Mouse (Mus musculus) heart, postnatal 36 days (tissue): ENCODE data around the gene Txn2. TPM values are rescaled to one million over a fixed set of nuclear protein-coding genes. Genes with fewer than 3 reads are reported as not detected.

Experiments used
- DNase-seq, 2 experiments: peaks; one replicate each; pipeline ENCODE4 v3.0.0; 2021 to 2022
- intact Hi-C: fragments of 180-260 bp; cut with DNase I; formaldehyde crosslinking; loops from one replicate; pipeline ENCODE4 v1.15.1; 2025
- total RNA-seq, 2 experiments: library from RNA; stranded (reverse); gene quantifications; 2 replicates each; pipeline ENCODE4 v1.2.3; 2021

Txn2 gene
- total RNA-seq, 2 experiments from 2014 or later, result 276 to 279 TPM

- no peak for DNase-seq
- intact Hi-C loops, result loop anchor here (5.0 kb wide), 1 partner anchor 70 kb away; the partner anchor contains the start of gene Myh9
Observed at GRCm38 (mm10) chr15:77912585-77912984, 16.2 kb downstream of the Txn2 start.

DNA sequence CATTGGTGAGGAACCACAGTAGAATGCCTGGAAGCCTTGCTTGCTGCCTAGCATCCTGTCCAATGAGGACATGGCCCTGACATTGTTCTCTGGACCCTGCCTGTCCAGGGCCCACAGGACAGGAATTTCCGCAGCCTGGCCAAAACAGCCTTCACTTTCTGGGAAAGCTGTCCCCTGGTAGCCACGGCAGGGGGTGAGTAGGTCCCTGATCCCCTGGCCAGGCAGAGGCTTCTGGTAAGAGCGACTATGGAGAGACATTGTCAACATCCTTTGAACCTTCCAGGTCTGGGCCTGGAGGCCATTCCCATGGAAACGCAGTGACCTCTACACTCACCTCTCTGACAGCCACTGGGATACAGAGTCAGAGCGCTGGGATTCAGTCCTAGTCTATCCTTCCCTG, 16.8 kb downstream of the Txn2 start:
- intact Hi-C loops, result loop anchor here (5.0 kb wide), 1 partner anchor 70 kb away; the partner anchor contains the start of gene Myh9
- peak; percentile 33 to 44 for DNase-seq

GRCm38 (mm10) chr15:77911065-77911464, 17.7 kb downstream of the Txn2 start:
- DNase-seq, result peak; percentile 32 to 39

DNA sequence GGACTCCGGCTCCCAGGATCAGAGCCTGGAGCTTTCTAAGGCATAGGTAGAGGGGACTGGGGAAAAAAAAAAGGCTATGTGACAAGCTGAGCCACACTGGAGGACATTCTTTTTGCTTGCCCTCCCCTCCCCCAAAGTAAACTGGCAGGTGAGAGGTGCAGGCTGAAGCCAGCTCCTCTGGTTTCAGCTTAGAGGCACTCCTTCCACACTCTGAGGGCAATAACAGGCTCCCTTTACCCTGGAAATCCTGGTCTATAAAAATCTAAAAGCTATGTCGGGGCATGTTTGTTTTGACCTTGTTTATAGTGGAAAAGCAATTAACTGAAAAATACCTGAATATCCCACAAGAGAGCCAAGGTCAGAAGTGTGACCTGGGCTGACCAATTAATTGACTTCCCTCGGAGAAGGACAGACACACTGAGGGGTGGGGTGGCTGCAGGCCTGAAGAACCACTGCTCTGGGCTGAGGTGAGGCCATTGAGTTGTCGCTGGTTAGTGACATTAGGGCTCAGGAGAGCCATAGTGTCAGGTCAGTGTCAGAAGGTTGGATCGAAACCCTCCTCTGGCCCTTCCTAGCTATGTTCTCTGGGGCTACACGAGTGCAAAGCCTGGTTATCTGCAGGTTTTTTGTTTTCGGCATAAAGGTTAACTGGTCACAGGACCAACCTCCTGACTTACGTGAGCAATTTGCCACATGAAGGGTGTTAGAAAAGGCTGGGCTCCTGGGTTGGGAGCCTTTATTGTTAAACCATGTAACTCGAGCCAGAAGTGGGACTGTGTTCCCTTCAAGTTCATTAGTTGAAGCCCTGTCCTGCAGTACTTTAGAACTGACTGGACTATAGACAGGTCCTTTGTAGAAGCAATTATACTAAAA, 20.9 kb downstream of the Txn2 start:
- intact Hi-C loops, result no loop called here
- no peak for DNase-seq

More at GRCm38 (mm10) chr15:77911065-77911464, 17.7 kb downstream of the Txn2 start:
- intact Hi-C loops, result loop anchor here (5.0 kb wide), 1 partner anchor 69 kb away; the partner anchor contains the start of gene Myh9

DNA sequence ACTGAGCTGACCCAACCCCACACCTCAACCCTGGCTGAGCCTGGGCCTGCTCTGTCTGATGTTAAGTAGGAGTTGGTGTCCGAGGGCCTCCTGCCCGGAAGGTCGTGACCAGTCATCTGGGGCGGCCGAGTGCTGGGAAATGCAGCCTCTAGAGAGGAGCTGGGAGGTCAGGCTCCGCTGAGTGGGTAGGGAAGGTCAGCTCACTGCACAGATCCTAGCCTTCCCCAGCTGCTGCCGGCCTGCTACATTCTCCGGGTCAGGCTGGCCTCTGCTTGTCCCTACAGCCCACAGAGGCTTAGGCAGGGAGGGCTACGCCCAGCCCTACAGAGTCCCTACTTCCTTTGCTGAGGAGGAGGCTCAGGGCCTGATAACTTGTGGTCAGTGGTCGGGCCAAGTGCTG, 22.3 kb downstream of the Txn2 start:
- intact Hi-C loops, result no loop called here
- no peak for DNase-seq

GRCm38 (mm10) chr15:77906081-77906480, 22.7 kb downstream of the Txn2 start:
- intact Hi-C loops, result no loop called here
- no peak for DNase-seq

GRCm38 (mm10) chr15:77905275-77905970, 23.4 kb downstream of the Txn2 start:
- intact Hi-C loops, result no loop called here
- DNase-seq, result peak; percentile 65 to 75

- intact Hi-C loops, result no loop called here
- no peak for DNase-seq
Observed at GRCm38 (mm10) chr15:77904363-77904892, 24.4 kb downstream of the Txn2 start.

GRCm38 (mm10) chr15:77903176-77903575, 25.6 kb downstream of the Txn2 start:
- intact Hi-C loops, result no loop called here
- DNase-seq, result no peak

GRCm38 (mm10) chr15:77894926-77895325, 33.9 kb downstream of the Txn2 start:
- intact Hi-C loops, result no loop called here
- DNase-seq, result no peak

- DNase-seq, result no peak
- intact Hi-C loops, result no loop called here
Observed at GRCm38 (mm10) chr15:77893292-77893691, 35.5 kb downstream of the Txn2 start.

GRCm38 (mm10) chr15:77892420-77892819, 36.4 kb downstream of the Txn2 start:
- DNase-seq, result no peak
- intact Hi-C loops, result no loop called here

GRCm38 (mm10) chr15:77891766-77892165, 37.0 kb downstream of the Txn2 start:
- DNase-seq, result no peak
- intact Hi-C loops, result no loop called here

- DNase-seq, result no peak
- intact Hi-C loops, result no loop called here
Observed at GRCm38 (mm10) chr15:77889761-77890422, 38.9 kb downstream of the Txn2 start.

DNA sequence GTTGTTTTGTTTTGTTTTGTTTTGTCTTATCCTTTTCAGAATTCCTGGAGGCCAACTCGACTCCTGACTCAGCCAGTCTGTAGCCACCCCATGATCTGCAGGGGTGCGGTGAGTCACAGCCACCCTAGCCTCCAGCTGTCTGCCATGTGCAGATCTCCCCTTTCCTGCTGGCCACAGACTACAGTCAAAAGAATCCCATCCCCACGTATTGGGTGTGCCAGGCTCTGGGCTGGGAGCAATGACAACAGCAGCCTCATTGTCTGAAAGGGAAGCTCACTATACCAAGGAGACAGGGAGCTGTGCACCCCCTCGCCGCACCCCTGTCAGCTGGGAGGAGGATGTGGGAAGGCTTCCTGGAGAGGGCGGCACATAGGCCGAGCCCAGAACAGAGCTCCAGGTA, 40.5 kb downstream of the Txn2 start:
- intact Hi-C loops, result no loop called here
- no peak for DNase-seq

- intact Hi-C loops, result no loop called here
Observed at GRCm38 (mm10) chr15:77887093-77887488, 41.7 kb downstream of the Txn2 start.

DNA sequence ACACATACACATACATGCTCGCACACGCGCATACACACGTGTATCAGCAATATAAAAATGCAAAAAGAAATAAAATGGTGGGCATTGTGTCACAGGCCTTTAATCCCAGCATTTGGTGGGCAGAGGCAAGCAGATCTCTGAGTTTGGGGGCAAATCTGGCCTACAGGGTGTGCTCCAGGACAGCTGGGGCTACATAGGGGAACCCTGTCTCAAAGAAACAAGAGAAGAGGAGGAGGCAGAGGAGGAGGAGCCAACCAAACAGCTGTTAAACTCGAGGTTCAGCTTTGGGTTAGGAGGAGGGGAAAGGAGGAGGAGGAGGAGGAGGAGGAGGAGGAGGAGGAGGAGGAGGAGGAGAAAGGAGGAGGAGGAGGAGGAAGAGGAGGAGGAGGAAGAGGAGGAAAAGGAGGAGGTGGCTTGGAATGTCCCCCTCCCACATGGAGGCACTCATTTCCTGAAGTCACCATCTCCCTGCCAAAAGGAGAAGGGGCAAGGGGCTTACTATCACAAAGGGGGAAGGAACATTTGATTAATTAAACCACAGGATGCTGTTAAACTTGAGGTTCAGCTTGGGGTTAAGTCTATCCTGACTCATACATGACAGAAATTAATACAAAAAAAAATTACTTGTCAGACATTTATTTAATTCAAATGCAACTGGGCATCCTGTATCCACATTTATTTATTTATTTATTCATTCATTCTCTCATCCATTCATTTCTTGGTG, 42.3 kb downstream of the Txn2 start:
- intact Hi-C loops, result no loop called here

More at GRCm38 (mm10) chr15:77887093-77887488, 41.7 kb downstream of the Txn2 start:
- no peak for DNase-seq

DNA sequence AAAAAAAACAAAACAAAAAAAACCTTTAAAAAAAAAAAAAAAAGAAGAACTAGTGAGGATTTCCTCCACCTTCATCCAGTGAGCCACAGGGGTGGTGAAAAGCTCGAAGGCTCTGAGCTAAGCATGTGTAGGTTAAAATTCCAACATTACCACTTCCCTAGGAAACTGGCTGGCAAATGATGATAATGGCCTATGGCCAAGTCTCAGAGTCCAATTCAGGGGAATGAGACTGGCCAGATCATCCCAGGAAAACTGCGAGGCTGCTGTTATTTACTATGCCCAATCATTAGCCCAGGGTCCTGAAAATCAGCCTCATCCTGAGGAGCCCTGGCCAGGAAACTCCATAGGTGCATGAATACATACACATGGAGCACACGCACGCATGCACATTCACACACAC, 42.9 kb downstream of the Txn2 start:
- intact Hi-C loops, result no loop called here
- DNase-seq, result no peak

More for the DNA sequence above, 42.3 kb downstream of the Txn2 start:
- no peak for DNase-seq

DNA sequence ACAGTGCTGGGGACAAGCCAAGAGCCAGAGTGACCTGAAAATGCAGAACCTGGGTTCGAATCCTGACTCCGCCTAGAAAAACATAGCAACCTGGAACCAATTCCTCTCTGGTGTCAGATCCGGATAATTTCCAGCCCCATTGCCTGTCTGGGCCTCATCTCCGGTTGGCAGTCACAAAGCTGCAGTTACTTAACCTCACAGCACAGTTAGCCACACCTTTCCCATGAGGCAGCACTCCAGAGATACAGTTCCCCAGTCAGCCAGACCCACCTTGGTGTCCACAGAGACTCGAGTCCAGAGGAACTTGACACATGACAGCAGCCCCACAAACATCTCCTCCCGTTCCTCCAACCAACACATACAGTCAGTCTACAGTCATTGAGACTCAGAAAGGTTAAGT, 43.6 kb downstream of the Txn2 start:
- intact Hi-C loops, result no loop called here
- no peak for DNase-seq

GRCm38 (mm10) chr15:77883697-77884010, 45.2 kb downstream of the Txn2 start:
- intact Hi-C loops, result no loop called here
- no peak for DNase-seq
